Mouse (Mus musculus) forebrain, embryonic 13.5 days (tissue): ENCODE results near the gene Epp13. TPM values are rescaled to one million over a fixed set of nuclear protein-coding genes. Genes with fewer than 3 reads are reported as not detected.
"Not testable (repeated sequence)": the region's sequence is repeated elsewhere in the genome, so short reads cannot be mapped to it uniquely, and the experiment has no call there.

Experiments used
- ATAC-seq: fragments of 200-750 bp; cut with Nextera tagmentation; 2 replicates; pipeline ENCODE4 v1.8.0; 2017
- H3K27ac ChIP-seq: fragments of 300-500 bp; sonication (generic); 2 replicates; pipeline ENCODE4 v1.5.1; 2015; ENCODE audit warnings: inconsistent platforms, mild to moderate bottlenecking, moderate library complexity
- H3K27me3 ChIP-seq: fragments of 300-500 bp; sonication (generic); 2 replicates; pipeline ENCODE4 v1.6.1; 2015; ENCODE audit warnings: mild to moderate bottlenecking, inconsistent platforms
- H3K36me3 ChIP-seq: fragments of 300-500 bp; sonication (generic); 2 replicates; pipeline ENCODE4 v1.6.1; 2015; ENCODE audit warnings: mild to moderate bottlenecking, inconsistent platforms; ENCODE audit not compliant: poor library complexity, severe bottlenecking
- H3K4me1 ChIP-seq: fragments of 300-500 bp; sonication (generic); 2 replicates; pipeline ENCODE4 v1.6.1; 2015; ENCODE audit warnings: inconsistent platforms
- H3K4me2 ChIP-seq: fragments of 300-500 bp; sonication (generic); 2 replicates; pipeline ENCODE4 v1.6.1; 2015; ENCODE audit warnings: inconsistent platforms, mild to moderate bottlenecking, moderate library complexity
- H3K4me3 ChIP-seq: fragments of 300-500 bp; sonication (generic); 2 replicates; pipeline ENCODE4 v1.5.1; 2015; ENCODE audit warnings: mild to moderate bottlenecking, inconsistent platforms
- H3K9ac ChIP-seq: fragments of 300-500 bp; sonication (generic); 2 replicates; pipeline ENCODE4 v1.6.1; 2015; ENCODE audit warnings: mild to moderate bottlenecking, inconsistent platforms
- H3K9me3 ChIP-seq: fragments of 300-500 bp; sonication (generic); replicated peaks from 2 replicates; pipeline ENCODE4 v1.6.1; 2016; ENCODE audit warnings: inconsistent platforms
- WGBS: fragments of 180-500 bp; shearing (Covaris S2); methylation state at CpG from one replicate; pipeline ENCODE4 v1.1.7; 2015; 5-methylcytosine and 5-hydroxymethylcytosine counted together
- polyA plus RNA-seq: library from polyadenylated mRNA; unstranded; fragments of >200 nt; fragmentation: Nextera tagmentation; extraction: Ambion mirVana; gene quantifications from 2 replicates; pipeline ENCODE4 v1.2.1, GENCODE M21; 2015

Epp13 gene
- polyA plus RNA-seq = not detected in 2 replicates

DNA sequence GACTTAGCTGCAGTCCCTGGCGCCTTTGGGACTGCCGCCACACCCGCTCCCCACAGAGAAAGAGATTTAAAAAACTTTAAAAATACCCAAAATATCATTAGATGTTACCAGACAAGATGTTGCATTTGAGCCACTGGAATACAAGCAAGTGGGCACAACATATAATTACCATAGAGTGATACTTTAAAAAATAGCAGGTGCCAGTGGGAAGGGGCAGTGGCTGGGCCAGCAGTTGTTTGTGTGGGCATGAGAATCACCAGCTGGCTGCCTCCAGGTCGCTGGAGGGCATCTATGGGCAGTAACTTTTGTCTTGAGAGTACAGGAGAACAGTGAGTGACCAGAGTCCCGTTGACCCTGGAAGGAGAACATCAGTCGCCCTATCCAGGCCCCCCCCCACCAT lies at the start of gene Epp13:
TSS of gene Epp13 (plus strand) at position 301 of the 400 bp plus-strand sequence.
- no peak for ATAC-seq
- no peaks in the 10 kb centered on the region for H3K36me3 ChIP-seq
- no peaks in the 10 kb centered on the region for H3K27me3 ChIP-seq
- no peaks in the 10 kb centered on the region for H3K4me1 ChIP-seq
- H3K27ac ChIP-seq = no peak within 1 kb of the TSS
- H3K4me2 ChIP-seq = no peak within 1 kb of the TSS
- peaks cover 7% of the 10 kb centered on the region for H3K9me3 ChIP-seq
- 85% methylated on average over 6 of the region's 6 CpGs for WGBS
- H3K9ac ChIP-seq = no peak within 1 kb of the TSS
- no peak within 1 kb of the TSS for H3K4me3 ChIP-seq

DNA sequence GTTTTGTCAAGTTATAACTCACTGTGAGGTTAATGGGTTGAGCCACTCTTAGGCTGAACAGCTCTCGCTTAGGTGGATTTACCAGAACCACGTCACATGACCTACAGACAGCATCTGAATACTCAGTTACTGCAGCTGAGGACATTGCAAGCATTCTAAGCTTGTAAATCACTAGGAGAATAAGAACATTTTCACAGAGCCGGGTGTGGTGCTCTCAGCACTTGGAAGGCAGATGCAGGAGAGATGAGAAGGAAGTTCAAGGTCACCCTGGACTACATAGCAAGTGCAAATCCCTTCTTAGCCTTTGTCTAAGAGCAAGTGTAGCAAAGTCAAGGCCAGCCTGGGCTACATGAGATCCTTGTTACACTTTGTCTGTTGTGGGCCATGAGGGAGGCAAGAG lies 48.3 kb upstream of the Epp13 start:
- Histone ChIP-seq H3K27ac (no peak overlapping the region), H3K9me3 (no peaks in the 10 kb centered on the region; the same call in none of the 2 replicates), H3K4me3 (no peak overlapping the region), H3K27me3 (no peaks in the 10 kb centered on the region), H3K36me3 (no peaks in the 10 kb centered on the region), H3K4me1 (no peaks in the 10 kb centered on the region), H3K4me2 (no peak overlapping the region), H3K9ac (no peak overlapping the region)
- no peak for ATAC-seq
- 80% methylated on average over 3 of the region's 3 CpGs for WGBS

DNA sequence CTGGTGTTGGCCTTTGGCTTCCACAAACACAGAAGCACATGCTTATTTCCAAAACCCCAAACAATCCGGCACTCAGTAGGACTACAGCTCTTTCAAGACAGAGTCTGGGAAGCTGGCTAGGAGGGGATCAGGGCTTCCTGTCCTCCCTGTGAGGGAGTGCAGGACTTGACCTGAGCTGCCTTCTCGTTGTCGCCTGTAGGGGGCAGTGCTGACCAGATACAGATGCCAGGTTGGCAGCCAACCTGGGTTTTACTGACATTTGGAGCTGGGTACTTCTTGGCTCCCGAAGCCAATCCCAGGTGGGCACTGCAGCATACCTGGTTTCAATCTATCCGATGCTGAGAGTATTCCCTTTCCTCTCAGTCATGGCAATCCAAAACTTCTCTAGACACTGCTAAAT lies 39.4 kb upstream of the Epp13 start:
- H3K36me3 ChIP-seq = no peaks in the 10 kb centered on the region
- no peaks in the 10 kb centered on the region for H3K27me3 ChIP-seq
- H3K4me1 ChIP-seq = no peaks in the 10 kb centered on the region
- no peak overlapping the region for H3K4me2 ChIP-seq
- 57% methylated on average over 5 of the region's 5 CpGs for WGBS
- no peak overlapping the region for H3K4me3 ChIP-seq
- ATAC-seq = no peak
- H3K27ac ChIP-seq = no peak overlapping the region
- no peak overlapping the region for H3K9ac ChIP-seq
- H3K9me3 ChIP-seq = peaks cover 24% of the 10 kb centered on the region

DNA sequence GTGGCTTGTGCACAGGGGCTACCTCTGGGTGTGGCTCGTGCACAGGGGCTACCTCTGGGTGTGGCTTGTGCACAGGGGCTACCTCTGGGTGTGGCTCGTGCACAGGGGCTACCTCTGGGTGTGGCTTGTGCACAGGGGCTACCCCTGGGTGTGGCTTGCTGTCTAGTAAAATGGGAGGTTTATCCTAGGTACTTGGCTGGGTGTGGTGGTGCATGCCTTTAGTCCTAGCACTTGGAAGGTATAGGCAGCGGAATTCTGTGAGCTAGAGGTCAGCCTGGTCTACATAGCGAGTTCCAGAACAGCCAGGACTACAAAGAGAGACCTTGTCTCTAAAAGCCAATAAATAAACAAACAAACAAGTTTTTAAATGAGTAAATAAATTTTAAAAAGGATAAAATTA lies 37.8 kb upstream of the Epp13 start:
- H3K9ac ChIP-seq, H3K4me3 ChIP-seq, H3K4me1 ChIP-seq, ATAC-seq, H3K36me3 ChIP-seq, H3K27ac ChIP-seq, H3K27me3 ChIP-seq, H3K4me2 ChIP-seq: not testable (repeated sequence)
- peaks cover 24% of the 10 kb centered on the region for H3K9me3 ChIP-seq
- 65% methylated on average over 4 of the region's 4 CpGs for WGBS

DNA sequence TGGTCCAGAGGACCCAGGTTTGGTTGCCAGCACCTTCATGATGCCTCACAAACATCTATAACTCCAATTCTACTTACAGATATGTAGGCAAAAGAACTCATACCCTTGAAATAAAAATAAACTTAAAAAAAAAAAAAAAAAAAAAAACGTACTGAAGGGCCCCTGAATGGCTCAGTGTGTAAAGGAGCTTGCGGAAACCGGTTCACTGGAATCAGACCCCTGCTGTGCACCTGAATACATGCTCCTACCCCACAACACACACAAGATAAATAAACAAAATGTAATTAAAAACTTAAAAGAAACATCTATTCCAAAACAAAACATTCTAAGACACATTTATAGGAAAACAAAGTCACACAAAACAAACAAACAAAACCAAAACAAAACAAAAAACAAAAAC lies 32.4 kb upstream of the Epp13 start:
- WGBS = 38% methylated on average over 3 of the region's 3 CpGs
- Histone ChIP-seq H3K4me2 (no peak overlapping the region), H3K4me1 (no peaks in the 10 kb centered on the region), H3K36me3 (no peaks in the 10 kb centered on the region), H3K9me3 (peaks cover 21% of the 10 kb centered on the region; the same call in 1 of the 2 replicates), H3K4me3 (no peak overlapping the region), H3K27ac (no peak overlapping the region), H3K9ac (no peak overlapping the region), H3K27me3 (no peaks in the 10 kb centered on the region)
- no peak for ATAC-seq

DNA sequence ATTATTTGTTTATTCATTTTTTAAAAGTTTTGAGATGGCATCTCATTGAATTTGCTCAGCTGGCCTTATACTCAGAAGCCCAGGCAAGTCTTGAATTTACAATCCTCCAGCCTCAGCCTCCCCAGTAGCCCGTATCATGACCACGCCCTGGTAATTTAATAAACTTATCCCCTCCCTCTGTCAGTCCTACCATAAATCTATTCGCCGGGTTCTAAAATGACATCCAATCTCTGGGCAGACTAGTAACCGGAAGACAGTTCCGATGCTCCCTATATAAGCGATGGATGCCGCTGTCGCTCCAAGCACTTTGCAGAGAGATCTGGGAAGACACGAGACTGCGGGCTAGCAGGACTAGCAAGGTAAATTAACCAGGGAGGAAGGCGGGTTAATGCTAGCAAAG lies 30.5 kb upstream of the Epp13 start, which contains the start of gene Zscan5b:
TSS of gene Zscan5b (plus strand) at position 301 of the 400 bp plus-strand sequence.
- Histone ChIP-seq H3K9ac (no peak within 1 kb of the TSS), H3K9me3 (0 out of 2 replicates have a peak, but pooled peaks cover 9% of the 10 kb centered on the region), H3K27ac (no peak within 1 kb of the TSS), H3K4me3 (no peak within 1 kb of the TSS), H3K27me3 (no peaks in the 10 kb centered on the region), H3K4me2 (no peak within 1 kb of the TSS), H3K36me3 (no peaks in the 10 kb centered on the region), H3K4me1 (no peaks in the 10 kb centered on the region)
- no peak for ATAC-seq
- 95% methylated on average over 12 of the region's 12 CpGs for WGBS

DNA sequence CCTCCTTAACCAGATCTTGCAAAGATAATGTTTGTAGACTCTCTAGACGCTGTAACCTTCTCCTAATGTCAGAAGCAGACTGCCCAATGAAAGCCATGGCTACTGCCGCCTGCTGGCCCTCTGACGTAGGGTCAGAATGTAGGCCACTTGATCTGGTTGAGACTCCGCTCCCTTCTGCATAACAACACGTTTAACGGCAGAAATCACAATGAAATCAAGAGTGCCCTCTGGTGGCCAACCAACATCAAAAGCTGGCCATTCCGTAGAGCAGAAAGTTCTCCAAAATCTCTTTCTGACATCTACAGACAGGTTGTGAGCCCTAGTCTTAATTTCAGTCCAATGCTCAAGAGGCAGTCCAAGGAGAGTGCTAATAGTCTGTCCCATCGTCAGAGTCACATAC lies 24.0 kb upstream of the Epp13 start:
- ATAC-seq, H3K4me2 ChIP-seq, H3K27ac ChIP-seq, H3K27me3 ChIP-seq, H3K4me1 ChIP-seq, H3K36me3 ChIP-seq, H3K9ac ChIP-seq, H3K4me3 ChIP-seq: not testable (repeated sequence)
- H3K9me3 ChIP-seq = peaks cover 25% of the 10 kb centered on the region
- WGBS = 54% methylated on average over 8 of the region's 8 CpGs

DNA sequence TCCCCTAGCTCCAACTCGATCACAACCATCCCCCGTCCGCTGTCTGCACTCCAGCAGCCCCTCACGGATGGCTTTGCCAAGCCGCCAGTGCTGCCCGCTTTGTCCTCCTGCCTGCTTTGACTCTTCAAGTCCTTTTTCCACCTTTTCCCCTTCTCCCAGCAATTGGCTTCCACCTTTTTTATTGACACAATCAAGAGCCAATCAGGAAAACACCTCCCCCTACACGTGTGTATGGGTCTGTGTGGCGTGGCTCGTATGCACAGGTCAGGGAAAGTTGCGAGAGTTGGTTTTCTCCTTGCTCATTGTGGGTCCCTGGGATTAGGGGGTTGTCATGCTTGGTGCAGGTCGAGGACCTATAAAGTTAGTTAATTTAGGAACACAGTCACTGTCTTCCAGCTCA lies 12.7 kb upstream of the Epp13 start:
- no peak for ATAC-seq
- Histone ChIP-seq H3K4me3 (no peak overlapping the region), H3K9me3 (0 out of 2 replicates have a peak, but pooled peaks cover under 1% of the 10 kb centered on the region), H3K4me2 (no peak overlapping the region), H3K4me1 (no peaks in the 10 kb centered on the region), H3K27ac (no peak overlapping the region), H3K27me3 (no peaks in the 10 kb centered on the region), H3K36me3 (no peaks in the 10 kb centered on the region), H3K9ac (no peak overlapping the region)
- WGBS = 51% methylated on average over 11 of the region's 11 CpGs

DNA sequence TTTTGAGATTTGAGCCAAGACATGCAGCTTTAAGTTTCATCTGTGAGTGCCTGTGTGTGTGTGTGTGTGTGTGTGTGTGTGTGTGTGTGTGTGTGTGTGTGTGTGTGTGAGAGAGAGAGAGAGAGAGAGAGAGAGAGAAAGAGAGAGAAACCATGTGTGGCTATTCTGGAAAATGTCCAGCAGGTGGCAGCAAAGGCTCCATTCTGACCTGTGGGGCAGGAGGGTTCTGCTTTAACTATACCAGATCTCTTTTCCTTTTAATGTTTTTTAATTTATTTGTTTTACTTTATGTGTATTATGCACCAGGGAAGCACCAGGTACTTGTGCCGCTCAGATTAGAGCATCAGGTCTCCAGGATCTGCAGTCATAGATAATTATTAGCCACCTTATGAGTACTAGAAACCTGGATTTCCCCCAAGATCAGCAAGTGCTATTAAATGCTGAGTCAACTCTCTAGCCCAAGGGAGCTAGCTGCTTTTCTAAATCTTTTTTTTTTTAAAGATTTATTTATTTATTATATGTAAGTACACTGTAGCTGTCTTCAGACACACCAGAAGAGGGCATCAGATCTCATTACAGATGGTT lies 11.6 kb upstream of the Epp13 start:
- not testable (repeated sequence) for H3K4me3 ChIP-seq, ATAC-seq, H3K9ac ChIP-seq, H3K4me2 ChIP-seq, H3K27ac ChIP-seq, H3K27me3 ChIP-seq, H3K36me3 ChIP-seq, H3K4me1 ChIP-seq, H3K9me3 ChIP-seq
- WGBS = 12% methylated on average over 1 of the region's 1 CpGs

DNA sequence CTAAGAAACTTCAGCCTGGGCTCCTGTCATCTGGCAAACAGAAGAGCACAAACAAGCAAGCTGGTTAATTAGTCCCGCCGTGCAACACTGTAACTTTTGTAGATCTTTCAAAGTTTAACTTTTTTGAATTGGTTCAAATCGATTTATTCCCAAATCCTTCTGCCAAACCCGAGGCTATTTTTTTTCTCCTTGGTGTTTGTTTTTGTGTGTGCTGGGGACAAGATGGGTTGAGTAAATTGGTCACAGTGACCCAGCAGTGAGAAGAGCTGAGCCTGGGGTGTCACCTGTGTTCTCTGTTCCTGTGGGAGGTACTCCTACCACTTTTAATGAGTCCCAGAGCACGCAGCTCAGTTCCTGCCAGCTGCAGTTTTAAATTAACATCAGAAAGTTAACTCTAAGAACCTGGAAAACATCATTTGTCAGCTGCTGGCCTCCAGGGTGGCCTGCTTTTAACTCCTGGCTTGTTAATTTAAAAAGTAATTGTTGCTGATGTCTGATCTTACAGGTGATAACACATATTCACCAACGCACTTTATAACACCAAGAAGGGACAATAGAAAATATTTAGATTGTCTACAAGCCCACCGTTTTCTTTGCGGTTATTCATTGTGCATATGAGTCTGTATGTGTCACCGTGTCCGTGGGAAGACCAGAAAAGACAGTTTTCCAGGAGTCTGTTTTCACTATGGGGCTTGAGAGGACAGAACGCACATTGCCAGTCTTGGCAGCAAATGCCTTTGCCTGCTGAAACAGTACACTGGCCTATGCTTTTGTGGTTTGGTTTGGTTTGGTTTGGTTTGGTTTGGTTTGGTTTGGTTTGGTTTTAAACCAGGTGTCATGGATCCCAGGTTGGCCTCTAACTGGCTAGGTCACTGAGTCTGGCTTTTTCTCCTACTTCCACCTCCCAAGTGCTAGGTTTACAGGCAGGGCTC lies 7.9 kb upstream of the Epp13 start:
- no peaks in the 10 kb centered on the region for H3K36me3 ChIP-seq
- no peak for ATAC-seq
- H3K27ac ChIP-seq = no peak overlapping the region
- H3K4me2 ChIP-seq = no peak overlapping the region
- H3K27me3 ChIP-seq = no peaks in the 10 kb centered on the region
- no peak overlapping the region for H3K4me3 ChIP-seq
- H3K9me3 ChIP-seq = no peaks in the 10 kb centered on the region
- WGBS = 66% methylated on average over 11 of the region's 11 CpGs
- no peak overlapping the region for H3K9ac ChIP-seq
- no peaks in the 10 kb centered on the region for H3K4me1 ChIP-seq

DNA sequence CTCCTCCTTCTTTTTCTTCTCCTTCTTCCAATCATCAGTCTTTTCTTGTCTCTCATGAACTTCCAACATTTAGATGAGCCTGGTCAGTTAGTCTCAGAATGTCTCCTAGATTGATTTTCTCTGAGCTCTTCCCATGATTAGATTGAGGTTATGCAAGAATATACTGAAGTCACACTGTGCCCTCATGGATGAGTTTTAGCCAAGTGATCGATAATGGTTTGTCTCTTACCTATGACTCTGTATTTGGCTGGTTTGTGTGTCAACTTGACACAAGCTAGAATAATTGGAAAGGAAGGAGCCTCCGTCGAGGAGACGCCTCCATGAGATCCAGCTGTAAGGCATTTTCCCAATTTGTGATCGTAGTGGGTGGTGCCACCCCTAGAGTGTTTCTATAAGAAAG lies 1.9 kb downstream of the Epp13 start:
- no peak for ATAC-seq
- Histone ChIP-seq H3K4me3 (no peak overlapping the region), H3K27ac (no peak overlapping the region), H3K4me1 (no peaks in the 10 kb centered on the region), H3K9me3 (peaks cover 7% of the 10 kb centered on the region), H3K4me2 (no peak overlapping the region), H3K9ac (no peak overlapping the region), H3K27me3 (no peaks in the 10 kb centered on the region), H3K36me3 (no peaks in the 10 kb centered on the region)
- 95% methylated on average over 5 of the region's 5 CpGs for WGBS

DNA sequence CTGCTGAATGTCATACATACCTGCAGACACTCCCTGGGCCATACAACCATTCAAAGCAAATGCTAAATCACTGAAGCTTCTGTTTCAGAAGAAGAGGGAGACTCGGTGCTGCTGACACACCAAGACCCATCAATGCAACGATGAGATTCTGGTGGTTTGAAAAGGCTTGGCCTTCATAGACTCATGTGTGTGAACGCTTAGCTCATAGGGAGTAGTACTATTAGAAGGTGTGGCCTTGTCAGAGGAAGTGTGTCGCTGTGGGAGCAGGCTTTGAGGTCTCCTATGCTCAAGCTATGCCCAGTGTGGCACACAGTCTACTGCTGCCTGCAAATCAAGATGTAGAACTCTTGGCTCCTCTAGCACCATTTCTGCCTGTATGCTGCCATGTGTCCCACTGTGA lies 4.9 kb downstream of the Epp13 start:
- Histone ChIP-seq H3K9me3 (peaks cover 6% of the 10 kb centered on the region), H3K4me1 (no peaks in the 10 kb centered on the region), H3K4me3 (no peak overlapping the region), H3K4me2 (no peak overlapping the region), H3K9ac (no peak overlapping the region), H3K36me3 (no peaks in the 10 kb centered on the region), H3K27me3 (no peaks in the 10 kb centered on the region), H3K27ac (no peak overlapping the region)
- 80% methylated on average over 4 of the region's 4 CpGs for WGBS
- no peak for ATAC-seq
